Mouse (Mus musculus) heart, embryonic 12.5 days (tissue): ENCODE results near the gene Gm10065. TPM values are rescaled to one million over a fixed set of nuclear protein-coding genes. Genes with fewer than 3 reads are reported as not detected.
"Not testable (repeated sequence)": the region's sequence is repeated elsewhere in the genome, so short reads cannot be mapped to it uniquely, and the experiment has no call there.

Source experiments
- ATAC-seq: fragments of 200-750 bp; cut with Nextera tagmentation; 2 replicates; pipeline ENCODE4 v1.8.0; 2017; ENCODE audit warnings: moderate TSS enrichment, moderate library complexity; ENCODE audit not compliant: insufficient number of reproducible peaks, low FRiP score
- H3K27ac ChIP-seq: fragments of 300-500 bp; sonication (generic); 2 replicates; pipeline ENCODE4 v1.5.1; 2016; ENCODE audit warnings: mild to moderate bottlenecking, moderate library complexity; ENCODE audit not compliant: poor library complexity, severe bottlenecking
- H3K27me3 ChIP-seq: fragments of 300-500 bp; sonication (generic); replicated peaks from 2 replicates; pipeline ENCODE4 v1.6.1; 2016; ENCODE audit warnings: mild to moderate bottlenecking, moderate library complexity
- H3K36me3 ChIP-seq: fragments of 300-500 bp; sonication (generic); 2 replicates; pipeline ENCODE4 v1.6.1; 2016; ENCODE audit warnings: mild to moderate bottlenecking, moderate library complexity
- H3K4me1 ChIP-seq: fragments of 300-500 bp; sonication (generic); replicated peaks from 2 replicates; pipeline ENCODE4 v1.6.1; 2016; ENCODE audit warnings: mild to moderate bottlenecking
- H3K4me2 ChIP-seq: fragments of 300-500 bp; sonication (generic); 2 replicates; pipeline ENCODE4 v1.6.1; 2016; ENCODE audit warnings: mild to moderate bottlenecking, moderate library complexity
- H3K4me3 ChIP-seq: fragments of 300-500 bp; sonication (generic); 2 replicates; pipeline ENCODE4 v1.5.1; 2016; ENCODE audit warnings: mild to moderate bottlenecking
- H3K9ac ChIP-seq: fragments of 300-500 bp; sonication (generic); 2 replicates; pipeline ENCODE4 v1.6.1; 2016; ENCODE audit warnings: mild to moderate bottlenecking, moderate library complexity
- H3K9me3 ChIP-seq: fragments of 300-500 bp; sonication (generic); replicated peaks from 2 replicates; pipeline ENCODE4 v1.6.1; 2016; ENCODE audit warnings: mild to moderate bottlenecking, moderate library complexity
- WGBS: fragments of 180-500 bp; shearing (Covaris S2); methylation state at CpG from one replicate; pipeline ENCODE4 v1.1.7; 2016; 5-methylcytosine and 5-hydroxymethylcytosine counted together
- polyA plus RNA-seq: library from polyadenylated mRNA; unstranded; fragments of >200 nt; fragmentation: Nextera tagmentation; extraction: Ambion mirVana; gene quantifications from 2 replicates; pipeline ENCODE4 v1.2.1, GENCODE M21; 2016

Gm10065 gene
- polyA plus RNA-seq, 1 experiment from 2014 or later = not detected

DNA sequence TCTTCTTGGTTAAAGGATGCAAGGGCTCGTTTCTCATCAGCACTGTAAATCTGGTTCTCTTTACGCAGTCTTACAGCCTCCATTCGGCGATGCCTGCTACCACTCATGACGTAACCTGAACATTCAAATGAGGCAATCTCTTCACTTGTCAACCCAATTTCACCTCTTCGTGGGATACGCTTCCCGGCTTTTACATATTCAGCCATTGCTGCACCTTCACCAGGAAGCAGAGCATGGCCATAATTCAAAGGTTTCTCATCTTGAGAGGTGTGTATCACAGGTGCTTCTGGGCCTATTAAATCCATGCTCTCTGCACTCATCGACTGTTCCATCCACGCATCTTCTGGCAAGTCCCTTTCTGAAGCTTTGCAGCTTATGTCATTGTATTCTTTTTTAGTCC, 11.9 kb downstream of the Gm10065 start:
- no peaks in the 10 kb centered on the region for H3K9me3 ChIP-seq
- no peak overlapping the region for H3K9ac ChIP-seq
- H3K4me1 ChIP-seq = peaks cover 5% of the 10 kb centered on the region; the same call in 1 of the 2 replicates
- H3K4me3 ChIP-seq = no peak overlapping the region
- no peaks in the 10 kb centered on the region for H3K36me3 ChIP-seq
- no peaks in the 10 kb centered on the region for H3K27me3 ChIP-seq
- ATAC-seq = no peak
- 82% methylated on average over 10 of the region's 10 CpGs for WGBS
- no peak overlapping the region for H3K27ac ChIP-seq
- H3K4me2 ChIP-seq = no peak overlapping the region

- H3K4me3 ChIP-seq, H3K9ac ChIP-seq, H3K27ac ChIP-seq, ATAC-seq, H3K4me1 ChIP-seq, H3K27me3 ChIP-seq, H3K9me3 ChIP-seq, H3K36me3 ChIP-seq, H3K4me2 ChIP-seq: not testable (repeated sequence)
- WGBS = 52% methylated on average over 9 of the region's 9 CpGs
Measured at GRCm38 (mm10) chr13:21462516-21462915, 16.7 kb downstream of the Gm10065 start.

- H3K4me3 ChIP-seq = no peak overlapping the region
- no peaks in the 10 kb centered on the region for H3K9me3 ChIP-seq
- no peak overlapping the region for H3K9ac ChIP-seq
- H3K4me2 ChIP-seq = no peak overlapping the region
- no peak overlapping the region for H3K27ac ChIP-seq
- peaks cover 4% of the 10 kb centered on the region; the same call in 1 of the 2 replicates for H3K36me3 ChIP-seq
- peak; percentile 67 for ATAC-seq
- H3K27me3 ChIP-seq = no peaks in the 10 kb centered on the region
- H3K4me1 ChIP-seq = peaks cover 15% of the 10 kb centered on the region
- 5% methylated on average over 4 of the region's 4 CpGs for WGBS
Measured at GRCm38 (mm10) chr13:21456347-21456746, 22.9 kb downstream of the Gm10065 start.

GRCm38 (mm10) chr13:21454133-21454532, 25.1 kb downstream of the Gm10065 start:
- Histone ChIP-seq H3K27ac (peak overlapping the region; percentile 85; the same call in 1 of the 2 replicates), H3K4me2 (peak overlapping the region; percentile 80; the same call in 1 of the 2 replicates), H3K4me3 (no peak overlapping the region), H3K27me3 (no peaks in the 10 kb centered on the region), H3K36me3 (peaks cover 10% of the 10 kb centered on the region), H3K4me1 (peaks cover 15% of the 10 kb centered on the region), H3K9ac (no peak overlapping the region), H3K9me3 (no peaks in the 10 kb centered on the region)
- 45% methylated on average over 3 of the region's 3 CpGs for WGBS
- ATAC-seq = peak; percentile 56; the same call in 1 of the 2 replicates

- Histone ChIP-seq H3K4me3 (peak within 1 kb of the TSS; percentile 75), H3K9ac (peak within 1 kb of the TSS; percentile 80), H3K36me3 (peaks cover 17% of the 10 kb centered on the region), H3K4me1 (peaks cover 15% of the 10 kb centered on the region), H3K27me3 (no peaks in the 10 kb centered on the region), H3K9me3 (no peaks in the 10 kb centered on the region), H3K27ac (peak within 1 kb of the TSS; percentile 85), H3K4me2 (peak within 1 kb of the TSS; percentile 80)
- ATAC-seq = peak; percentile 89
- WGBS = 0% methylated on average over 23 of the region's 23 CpGs
Measured at GRCm38 (mm10) chr13:21453449-21453848, 25.8 kb downstream of the Gm10065 start, which contains the start of gene Zscan26. Gene Zscan26 (minus strand): TSS chr13:21453730.

DNA sequence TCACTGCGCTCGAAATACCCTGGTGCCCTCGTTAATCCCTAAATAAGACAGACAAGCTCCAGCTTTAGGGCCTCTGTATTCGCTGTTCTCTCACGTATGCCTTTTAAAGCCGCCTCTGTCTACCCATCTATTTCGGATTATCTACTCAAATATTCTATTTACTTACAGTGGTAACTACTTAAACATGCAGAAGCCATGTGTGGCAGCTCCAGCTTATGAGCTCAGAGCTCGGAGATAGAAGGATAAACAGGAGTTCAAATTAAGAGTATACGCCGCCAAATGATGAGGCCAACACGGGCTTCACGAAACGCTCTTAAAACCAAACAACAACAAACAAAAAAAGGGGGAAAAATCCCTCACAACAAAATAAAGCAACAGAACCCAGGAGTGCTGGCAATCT, 26.2 kb downstream of the Gm10065 start:
- Histone ChIP-seq H3K4me2 (peak overlapping the region; percentile 80), H3K36me3 (peaks cover 20% of the 10 kb centered on the region), H3K4me1 (peaks cover 15% of the 10 kb centered on the region), H3K4me3 (peak overlapping the region; percentile 75), H3K27ac (peak overlapping the region; percentile 85), H3K27me3 (no peaks in the 10 kb centered on the region), H3K9me3 (no peaks in the 10 kb centered on the region), H3K9ac (peak overlapping the region; percentile 80)
- no peak for ATAC-seq
- WGBS = 2% methylated on average over 13 of the region's 13 CpGs

DNA sequence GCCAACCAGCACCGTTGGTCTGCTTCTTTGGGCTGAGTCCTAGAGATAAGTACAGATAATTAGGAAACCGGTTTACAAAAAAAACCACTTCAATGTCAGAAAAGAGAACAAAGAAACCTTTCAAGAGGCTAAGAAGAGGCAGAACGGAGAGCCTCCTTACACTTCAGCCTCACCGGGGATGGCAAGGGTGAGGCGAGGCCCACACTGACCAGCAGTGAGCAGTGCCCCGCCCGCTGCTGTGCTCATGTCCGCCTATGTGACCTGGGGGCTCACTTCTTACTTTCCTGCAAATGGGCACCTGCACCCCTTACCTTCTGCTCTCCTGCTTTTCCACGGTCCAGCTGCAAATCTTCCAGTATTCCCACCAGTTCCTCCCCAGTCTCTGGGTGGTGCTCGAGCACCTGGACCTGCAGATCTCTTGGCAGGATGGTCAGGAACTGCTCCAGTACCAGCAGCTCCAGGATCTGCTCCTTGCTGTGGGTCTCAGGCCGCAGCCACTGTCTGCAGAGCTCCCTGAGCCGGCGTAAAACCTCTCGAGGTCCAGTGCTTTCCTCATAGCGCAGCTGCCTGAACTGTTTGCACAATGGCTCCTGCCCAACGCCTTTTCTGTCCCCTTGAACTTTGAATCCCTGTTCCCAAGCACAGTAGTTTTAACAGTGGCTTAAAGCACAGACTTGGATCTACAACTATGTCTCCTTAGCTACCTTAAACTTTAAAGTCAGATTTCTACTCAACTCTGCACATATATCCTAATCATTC, 31.2 kb downstream of the Gm10065 start:
- ATAC-seq = no peak
- Histone ChIP-seq H3K36me3 (peaks cover 66% of the 10 kb centered on the region), H3K9me3 (no peaks in the 10 kb centered on the region), H3K27me3 (no peaks in the 10 kb centered on the region), H3K9ac (no peak overlapping the region), H3K4me1 (peaks cover 8% of the 10 kb centered on the region), H3K27ac (no peak overlapping the region), H3K4me3 (no peak overlapping the region), H3K4me2 (no peak overlapping the region)
- WGBS = 79% methylated on average over 16 of the region's 16 CpGs

GRCm38 (mm10) chr13:21446796-21447195, 32.4 kb downstream of the Gm10065 start:
- Histone ChIP-seq H3K4me3 (no peak overlapping the region), H3K27ac (no peak overlapping the region), H3K9ac (no peak overlapping the region), H3K4me2 (no peak overlapping the region), H3K9me3 (no peaks in the 10 kb centered on the region), H3K27me3 (no peaks in the 10 kb centered on the region), H3K36me3 (peaks cover 71% of the 10 kb centered on the region), H3K4me1 (no peaks in the 10 kb centered on the region; the same call in 1 of the 2 replicates)
- no peak for ATAC-seq
- WGBS = 88% methylated on average over 9 of the region's 9 CpGs

GRCm38 (mm10) chr13:21441207-21441572, 38.1 kb downstream of the Gm10065 start:
- peak overlapping the region; percentile 70 for H3K4me3 ChIP-seq
- no peaks in the 10 kb centered on the region for H3K9me3 ChIP-seq
- peaks cover 35% of the 10 kb centered on the region for H3K36me3 ChIP-seq
- peak overlapping the region; percentile 86; the same call in 1 of the 2 replicates for H3K9ac ChIP-seq
- no peaks in the 10 kb centered on the region for H3K27me3 ChIP-seq
- no peak for ATAC-seq
- H3K27ac ChIP-seq = peak overlapping the region; percentile 90; the same call in 1 of the 2 replicates
- peaks cover 6% of the 10 kb centered on the region for H3K4me1 ChIP-seq
- 13% methylated on average over 10 of the region's 10 CpGs for WGBS
- H3K4me2 ChIP-seq = peak overlapping the region; percentile 90

DNA sequence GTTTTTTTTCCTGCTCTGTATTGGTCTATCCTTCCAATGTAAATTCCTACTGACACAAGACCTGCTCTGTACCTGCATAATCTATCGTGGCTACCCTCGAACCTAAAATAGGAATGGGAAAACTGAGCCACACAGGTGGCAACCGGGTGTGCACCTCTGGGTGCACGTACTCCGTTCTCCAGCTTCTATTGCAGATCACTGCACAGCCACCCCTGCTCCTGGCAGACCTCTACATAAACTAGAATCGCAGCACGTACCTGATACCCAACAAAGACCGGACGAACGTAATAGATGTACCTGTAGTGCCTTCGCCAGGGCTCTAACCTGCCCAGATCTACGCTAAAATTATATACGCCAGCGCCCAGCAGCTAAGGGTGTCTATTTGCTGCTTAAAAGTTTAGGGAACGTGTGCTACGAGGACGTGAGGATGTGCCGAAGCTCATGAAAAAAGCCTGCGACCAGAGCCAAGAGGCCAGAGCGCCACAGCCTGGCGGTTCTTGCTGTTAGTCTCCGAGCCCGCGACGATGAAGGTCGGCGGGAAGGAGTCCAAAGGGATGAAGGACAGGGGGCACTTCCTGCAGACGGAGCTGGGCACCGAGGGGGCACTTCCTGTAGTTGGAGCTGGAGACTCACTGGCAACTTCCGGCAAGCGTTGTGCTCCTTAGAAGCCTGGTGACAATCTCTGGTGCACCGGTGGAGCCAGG, 38.6 kb downstream of the Gm10065 start, which contains the start of gene Pgbd1:
Gene Pgbd1, minus strand, starts transcription at position 556 of the 704 bp plus-strand sequence.
- under 1% methylated on average over 32 of the region's 32 CpGs for WGBS
- Histone ChIP-seq H3K4me1 (peaks cover 6% of the 10 kb centered on the region), H3K27me3 (no peaks in the 10 kb centered on the region), H3K4me3 (peak within 1 kb of the TSS; percentile 70), H3K9me3 (no peaks in the 10 kb centered on the region), H3K36me3 (peaks cover 30% of the 10 kb centered on the region), H3K4me2 (peak within 1 kb of the TSS; percentile 90), H3K9ac (peak within 1 kb of the TSS; percentile 86), H3K27ac (peak within 1 kb of the TSS; percentile 90)
- ATAC-seq = peak; percentile 85

DNA sequence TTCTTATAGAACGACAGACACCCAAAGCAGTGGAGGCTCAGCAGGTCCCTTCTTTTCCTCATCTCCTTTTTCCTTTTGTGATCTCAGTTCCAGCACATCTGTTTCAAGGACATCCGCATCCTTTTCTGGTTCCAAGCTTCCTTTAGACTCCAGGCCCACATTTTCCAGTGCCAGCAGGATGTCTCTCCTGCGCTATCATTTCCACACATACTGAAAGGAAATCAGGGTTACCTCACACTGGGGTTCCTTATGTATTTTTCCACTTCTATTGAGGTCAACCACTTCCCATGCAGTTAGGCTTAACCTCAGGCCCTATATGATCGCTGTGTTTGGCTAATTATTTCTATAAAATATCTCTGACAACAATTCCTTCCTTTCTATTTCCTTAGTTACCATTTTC, 43.8 kb downstream of the Gm10065 start:
- Histone ChIP-seq H3K9me3 (no peaks in the 10 kb centered on the region), H3K4me1 (peaks cover 12% of the 10 kb centered on the region), H3K4me2 (no peak overlapping the region), H3K9ac (no peak overlapping the region), H3K4me3 (no peak overlapping the region), H3K36me3 (no peaks in the 10 kb centered on the region), H3K27ac (peak overlapping the region; percentile 60; the same call in 1 of the 2 replicates), H3K27me3 (no peaks in the 10 kb centered on the region)
- 63% methylated on average over 4 of the region's 4 CpGs for WGBS
- peak; percentile 33; the same call in 1 of the 2 replicates for ATAC-seq
